Mouse (Mus musculus) urinary bladder, postnatal 25 days (tissue): Measurements from ENCODE around the gene Emd.
"Not testable (repeated sequence)": the region's sequence is repeated elsewhere in the genome, so short reads cannot be mapped to it uniquely, and the experiment has no call there.

Experiments used
- DNase-seq: peaks from one replicate; pipeline ENCODE4 v3.0.0; 2022; ENCODE audit warnings: low spot score

Emd gene

GRCm38 (mm10) chrX:74254153-74254887, at the start of gene Emd:
Gene Emd, plus strand, starts transcription at chrX:74254687.
- DNase-seq: peak; percentile 77

- no peak for DNase-seq
Measured at GRCm38 (mm10) chrX:74218496-74218895, 36.0 kb upstream of the Emd start.

GRCm38 (mm10) chrX:74219449-74219848, 35.0 kb upstream of the Emd start:
- no peak for DNase-seq

GRCm38 (mm10) chrX:74220099-74220498, 34.4 kb upstream of the Emd start:
- not testable (repeated sequence) for DNase-seq

- DNase-seq: no peak
Measured at GRCm38 (mm10) chrX:74230038-74230437, 24.4 kb upstream of the Emd start.

- DNase-seq: no peak
Measured at GRCm38 (mm10) chrX:74233196-74233595, 21.3 kb upstream of the Emd start.

GRCm38 (mm10) chrX:74240332-74240731, 14.2 kb upstream of the Emd start:
- no peak for DNase-seq

- no peak for DNase-seq
Measured at GRCm38 (mm10) chrX:74243396-74243795, 11.1 kb upstream of the Emd start.

GRCm38 (mm10) chrX:74243807-74244206, 10.7 kb upstream of the Emd start:
- no peak for DNase-seq

GRCm38 (mm10) chrX:74244614-74245083, 9.8 kb upstream of the Emd start:
- no peak for DNase-seq

- no peak for DNase-seq
Measured at GRCm38 (mm10) chrX:74245107-74245506, 9.4 kb upstream of the Emd start.

- peak; percentile 66 for DNase-seq
Measured at GRCm38 (mm10) chrX:74245687-74246086, 8.8 kb upstream of the Emd start.

- peak; percentile 61 for DNase-seq
Measured at GRCm38 (mm10) chrX:74246213-74246681, 8.2 kb upstream of the Emd start.

- DNase-seq: no peak
Measured at GRCm38 (mm10) chrX:74246693-74247092, 7.8 kb upstream of the Emd start.

- DNase-seq: peak; percentile 57
Measured at GRCm38 (mm10) chrX:74248651-74249050, 5.8 kb upstream of the Emd start.

- peak; percentile 53 for DNase-seq
Measured at GRCm38 (mm10) chrX:74249615-74250014, 4.9 kb upstream of the Emd start, which contains the start of gene Flna. Gene Flna, minus strand, starts transcription at chrX:74249820.

GRCm38 (mm10) chrX:74254888-74255565, 540 bp downstream of the Emd start:
- no peak for DNase-seq

GRCm38 (mm10) chrX:74257746-74258145, 3.3 kb downstream of the Emd start:
- no peak for DNase-seq

- no peak for DNase-seq
Measured at GRCm38 (mm10) chrX:74269736-74270061, 15.2 kb downstream of the Emd start.

- DNase-seq: peak; percentile 71
Measured at GRCm38 (mm10) chrX:74270062-74270901, 15.8 kb downstream of the Emd start, which contains the start of gene Rpl10. Gene Rpl10, plus strand, starts transcription at chrX:74270812.

GRCm38 (mm10) chrX:74270902-74271551, 16.5 kb downstream of the Emd start:
- DNase-seq: peak; percentile 22
